Mouse (Mus musculus) megakaryocyte progenitor cell, adult 5-6 weeks (primary cell): Measurements from ENCODE around the gene Lrrc8a. TPM values are rescaled to one million over a fixed set of nuclear protein-coding genes. Genes with fewer than 3 reads are reported as not detected.
A peak's percentile ranks its signal among the peaks of the same experiment; 100 is the strongest.

Source experiments
- ATAC-seq: replicated peaks from 2 replicates; pipeline ENCODE4 v1.8.0; 2016; ENCODE audit warnings: mild to moderate bottlenecking, moderate TSS enrichment, inconsistent platforms; ENCODE audit not compliant: poor library complexity
- total RNA-seq, 2 experiments: library from RNA; stranded (forward) in 1 of 2; stranded (reverse) in 1 of 2; fragments of 157-497, 149-512 nt in 1 of 2; fragments of 200-1000 nt in 1 of 2; gene quantifications; 2 replicates each; pipeline versions ENCODE4 v1.2.3 to v1.2.4; 2015 to 2017

Lrrc8a gene
- total RNA-seq, 2 experiments from 2014 or later = 7.4 to 11.7 TPM

GRCm38 (mm10) chr2:30261064-30261736 is 23.7 kb downstream of the Lrrc8a start:
- ATAC-seq = no peak

- no peak for ATAC-seq
Measured at GRCm38 (mm10) chr2:30261921-30262839, 24.7 kb downstream of the Lrrc8a start.

GRCm38 (mm10) chr2:30262840-30263441 is 25.4 kb downstream of the Lrrc8a start:
- ATAC-seq = no peak

GRCm38 (mm10) chr2:30263811-30264210 is 26.3 kb downstream of the Lrrc8a start:
- ATAC-seq = no peak

- ATAC-seq = no peak
Measured at GRCm38 (mm10) chr2:30264671-30265519, 27.4 kb downstream of the Lrrc8a start.

- no peak for ATAC-seq
Measured at GRCm38 (mm10) chr2:30265767-30266253, 28.3 kb downstream of the Lrrc8a start, which contains the start of gene Phyhd1. Phyhd1 (plus strand) TSS chr2:30266203.

- ATAC-seq = 0 out of 2 replicates have a peak, but pooled peaks have one; percentile 35
Measured at GRCm38 (mm10) chr2:30266392-30266941, 29.0 kb downstream of the Lrrc8a start.

- no peak for ATAC-seq
Measured at GRCm38 (mm10) chr2:30267466-30267865, 30.0 kb downstream of the Lrrc8a start.

GRCm38 (mm10) chr2:30268371-30268770 is 30.9 kb downstream of the Lrrc8a start:
- no peak for ATAC-seq

GRCm38 (mm10) chr2:30269241-30269990 is 31.9 kb downstream of the Lrrc8a start:
- no peak for ATAC-seq

GRCm38 (mm10) chr2:30270134-30270533 is 32.6 kb downstream of the Lrrc8a start:
- ATAC-seq = peak; percentile 87

GRCm38 (mm10) chr2:30280743-30281142 is 43.2 kb downstream of the Lrrc8a start, which contains the start of gene Gm28038:
Gm28038 (plus strand) TSS chr2:30281043.
- no peak for ATAC-seq

GRCm38 (mm10) chr2:30281651-30282050 is 44.1 kb downstream of the Lrrc8a start:
- ATAC-seq = no peak

- no peak for ATAC-seq
Measured at GRCm38 (mm10) chr2:30283193-30283592, 45.7 kb downstream of the Lrrc8a start.

GRCm38 (mm10) chr2:30285004-30285403 is 47.5 kb downstream of the Lrrc8a start:
- no peak for ATAC-seq

GRCm38 (mm10) chr2:30285416-30286181 is 48.1 kb downstream of the Lrrc8a start:
- peak; percentile 36 for ATAC-seq

GRCm38 (mm10) chr2:30286192-30287026 is 48.9 kb downstream of the Lrrc8a start, which contains the start of the genes Dolk and Nup188:
Dolk (minus strand) TSS chr2:30286334.
Nup188 (plus strand) TSS chr2:30286397.
- ATAC-seq = peak; percentile 93
